Mouse (Mus musculus): Measurements from ENCODE around the gene Rims3. TPM values are rescaled to one million over a fixed set of nuclear protein-coding genes. Genes with fewer than 3 reads are reported as not detected.

The Rims3 gene
- polyA plus RNA-seq, 1 experiment: 0.06 TPM

DNA sequence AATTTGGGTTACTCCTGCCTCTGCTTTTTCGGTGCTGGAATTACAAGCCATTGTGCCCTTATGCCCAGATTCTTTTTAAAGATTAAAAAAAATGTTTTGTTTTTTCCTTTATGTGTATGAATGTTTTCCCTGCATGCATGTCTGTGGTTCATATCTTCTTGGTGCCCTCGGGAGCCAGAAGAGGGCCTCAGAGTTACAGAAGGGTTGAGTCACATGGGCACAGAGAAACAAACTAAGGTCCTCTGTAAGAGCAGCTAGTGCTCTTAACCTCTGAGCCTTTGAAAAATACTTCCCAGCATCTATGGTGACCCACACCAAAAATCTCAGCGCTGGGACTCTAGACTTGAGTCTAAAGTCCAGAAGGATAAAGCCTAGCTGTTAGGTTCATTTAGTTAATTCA lies 70.8 kb downstream of the Rims3 start:
- Histone ChIP-seq H3K4me3 (replicated peaks) (peak overlapping the region; percentile 99), H3K9me3 (peaks cover 10% of the 10 kb centered on the region), H3K27me3 (replicated peaks) (no peaks in the 10 kb centered on the region), H3K36me3 (replicated peaks; ENCODE audit: low read length) (peaks cover 41% of the 10 kb centered on the region), H3K4me1 (peaks cover 30% of the 10 kb centered on the region)
- TF ChIP-seq FLI1 (IDR thresholded peaks at IDR 0.05; ENCODE audit: low read length) (no peak), GATA1 (IDR thresholded peaks at IDR 0.05; ENCODE audit: borderline replicate concordance, low read length) (no peak)

GRCm38 (mm10) chr4:120928686-120929085 lies 74.1 kb downstream of the Rims3 start:
- TF ChIP-seq GATA1 (IDR thresholded peaks at IDR 0.05; ENCODE audit: borderline replicate concordance, low read length) (no peak), FLI1 (IDR thresholded peaks at IDR 0.05; ENCODE audit: low read length) (no peak)
- H3K36me3 ChIP-seq (replicated peaks; ENCODE audit: low read length): peaks cover 44% of the 10 kb centered on the region

GRCm38 (mm10) chr4:120930736-120931135 lies 76.1 kb downstream of the Rims3 start:
- Histone ChIP-seq H3K4me3 (replicated peaks) (peak overlapping the region; percentile 46), H3K36me3 (replicated peaks; ENCODE audit: low read length) (peaks cover 63% of the 10 kb centered on the region), H3K4me1 (peaks cover 28% of the 10 kb centered on the region), H3K9me3 (peaks cover 18% of the 10 kb centered on the region), H3K27me3 (replicated peaks) (no peaks in the 10 kb centered on the region)
- TF ChIP-seq GATA1 (IDR thresholded peaks at IDR 0.05; ENCODE audit: borderline replicate concordance, low read length) (no peak), FLI1 (IDR thresholded peaks at IDR 0.05; ENCODE audit: low read length) (no peak)

More at GRCm38 (mm10) chr4:120928686-120929085, 74.1 kb downstream of the Rims3 start:
- Histone ChIP-seq H3K4me1 (peaks cover 15% of the 10 kb centered on the region), H3K4me3 (replicated peaks) (no peak overlapping the region), H3K27me3 (replicated peaks) (no peaks in the 10 kb centered on the region), H3K9me3 (peaks cover 18% of the 10 kb centered on the region)

GRCm38 (mm10) chr4:120935006-120935405 lies 80.4 kb downstream of the Rims3 start:
- TF ChIP-seq GATA1 (IDR thresholded peaks at IDR 0.05; ENCODE audit: borderline replicate concordance, low read length) (no peak), FLI1 (IDR thresholded peaks at IDR 0.05; ENCODE audit: low read length) (no peak)
- H3K4me3 ChIP-seq (replicated peaks): no peak overlapping the region
- H3K27me3 ChIP-seq (replicated peaks): no peaks in the 10 kb centered on the region
- peaks cover 26% of the 10 kb centered on the region for H3K4me1 ChIP-seq
- H3K36me3 ChIP-seq (replicated peaks; ENCODE audit: low read length): peaks cover 53% of the 10 kb centered on the region
- peaks cover 11% of the 10 kb centered on the region for H3K9me3 ChIP-seq

Other genes with a start within 250 kb of the Rims3 start
- gene Cited4, start 188.2 kb upstream of the Rims3 start, polyA plus RNA-seq (2012; ENCODE audit: insufficient read depth, low replicate concordance): 91.8 and 174 TPM in 2 replicates
- gene Kcnq4, start 106.2 kb upstream of the Rims3 start, polyA plus RNA-seq (2012; ENCODE audit: insufficient read depth, low replicate concordance): not detected in 2 replicates
- gene Nfyc, start 23.2 kb upstream of the Rims3 start, polyA plus RNA-seq (2012; ENCODE audit: insufficient read depth, low replicate concordance): 53.3 and 73.4 TPM in 2 replicates
- gene Exo5, start 70.2 kb downstream of the Rims3 start, polyA plus RNA-seq (2012; ENCODE audit: insufficient read depth, low replicate concordance): 4.1 TPM in 1 of 2 replicates, not detected in the other
- gene Zfp69, start 96.9 kb downstream of the Rims3 start, polyA plus RNA-seq (2012; ENCODE audit: insufficient read depth, low replicate concordance): 2.1 and 3.0 TPM in 2 replicates
- gene Smap2, start 162.4 kb downstream of the Rims3 start, polyA plus RNA-seq (2012; ENCODE audit: insufficient read depth, low replicate concordance): 28.0 and 35.0 TPM in 2 replicates
- 0.03 TPM in 1 of 2 replicates, not detected in the other for gene Col9a2, start 184.6 kb downstream of the Rims3 start, polyA plus RNA-seq (2012; ENCODE audit: insufficient read depth, low replicate concordance)
- gene Zmpste24, start 243.4 kb downstream of the Rims3 start, polyA plus RNA-seq (2012; ENCODE audit: insufficient read depth, low replicate concordance): 2.6 TPM in 1 of 2 replicates, not detected in the other

Data from megakaryocyte, embryonic 14.5 days (primary cell).